Mouse (Mus musculus) cerebellum, adult 8-10 months (tissue): ENCODE data around the gene Samd10.
A peak's percentile ranks its signal among the peaks of the same experiment; 100 is the strongest.

Source experiments
- DNase-seq: peaks from one replicate; pipeline ENCODE4 v3.0.0; 2022

The Samd10 gene

DNA sequence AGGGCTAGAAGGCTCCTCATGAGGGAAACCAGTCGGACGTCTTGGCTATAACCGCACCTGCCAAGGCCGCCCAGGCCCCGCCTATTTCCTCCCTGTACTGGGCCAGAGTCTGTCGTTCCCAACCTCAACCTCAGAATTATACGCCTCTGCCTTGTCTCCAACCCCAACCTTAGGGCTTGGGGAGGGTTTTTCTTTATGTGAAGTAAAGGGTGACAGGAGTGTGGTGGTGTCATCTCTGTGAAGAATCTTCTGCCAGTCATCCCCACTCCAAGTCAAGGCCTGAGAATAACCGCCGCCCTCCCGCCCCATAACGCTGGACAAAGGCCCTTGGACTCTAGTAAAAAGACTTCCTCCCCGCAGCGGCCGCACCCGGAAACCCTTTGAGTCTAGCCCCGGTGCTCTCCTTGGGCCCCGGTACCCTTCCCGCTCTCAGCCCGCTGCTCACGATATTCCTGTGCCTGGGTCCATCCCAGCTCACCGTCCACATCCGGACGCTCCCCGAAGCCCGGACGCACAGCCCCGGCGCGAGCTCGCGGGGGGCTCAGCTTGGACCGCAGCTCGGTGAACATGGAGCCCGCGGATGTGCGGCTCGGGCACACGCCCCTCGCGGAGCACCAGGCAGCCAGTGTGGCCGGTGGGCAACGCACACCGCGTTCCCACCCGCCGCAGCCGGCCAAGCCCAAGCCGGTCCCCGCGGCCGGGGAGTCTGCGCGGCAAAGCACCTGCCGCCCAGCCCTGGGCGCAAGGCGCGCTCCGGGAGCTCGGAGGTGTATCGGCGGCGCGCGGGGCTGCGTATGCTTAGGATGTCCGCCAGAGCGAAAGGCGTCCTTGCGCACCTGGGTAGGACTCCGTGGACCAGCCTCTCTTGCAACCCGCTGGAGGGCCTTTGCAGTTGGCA, at the start of gene Samd10:
Gene Samd10 (minus strand): TSS at position 759 of the 898 bp plus-strand sequence.
- peak; percentile 78 for DNase-seq

DNA sequence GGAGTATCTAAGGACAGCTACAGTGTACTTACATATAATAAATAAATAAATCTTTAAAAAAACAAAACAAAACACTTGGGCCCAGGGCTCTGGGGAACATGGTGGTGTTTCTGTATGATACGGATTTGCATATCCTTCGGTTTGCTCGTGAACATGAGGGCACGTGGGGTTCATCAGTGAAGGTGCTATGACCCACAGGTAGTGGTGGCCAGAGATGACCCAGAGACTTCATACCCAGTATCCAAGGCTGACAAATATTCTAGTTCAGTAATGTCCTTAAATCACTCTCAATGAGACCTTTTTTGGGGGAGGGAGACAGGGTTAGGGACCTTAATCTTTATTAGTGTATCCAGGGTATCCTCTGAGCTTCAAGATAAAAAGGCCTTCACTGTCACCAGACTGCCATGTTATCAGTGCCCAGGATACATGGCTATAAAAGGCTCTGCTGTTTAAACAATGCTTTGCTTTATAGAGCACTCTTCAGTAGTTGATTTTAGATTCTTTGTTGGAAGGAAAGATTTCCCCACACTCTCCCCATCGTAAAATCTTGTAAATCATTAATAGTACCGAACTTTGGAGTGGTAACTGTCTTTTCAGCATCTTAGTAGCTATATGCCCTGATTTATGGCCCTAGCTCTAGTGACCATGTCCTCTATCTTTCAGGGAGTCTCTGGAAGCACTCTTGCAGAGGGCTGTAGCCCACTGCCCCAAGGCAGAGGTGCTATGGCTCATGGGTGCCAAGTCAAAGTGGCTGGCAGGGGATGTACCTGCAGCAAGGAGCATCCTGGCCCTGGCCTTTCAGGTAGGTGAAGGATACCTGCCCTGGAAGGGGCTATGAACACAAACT, 47.8 kb upstream of the Samd10 start:
- DNase-seq: no peak

DNA sequence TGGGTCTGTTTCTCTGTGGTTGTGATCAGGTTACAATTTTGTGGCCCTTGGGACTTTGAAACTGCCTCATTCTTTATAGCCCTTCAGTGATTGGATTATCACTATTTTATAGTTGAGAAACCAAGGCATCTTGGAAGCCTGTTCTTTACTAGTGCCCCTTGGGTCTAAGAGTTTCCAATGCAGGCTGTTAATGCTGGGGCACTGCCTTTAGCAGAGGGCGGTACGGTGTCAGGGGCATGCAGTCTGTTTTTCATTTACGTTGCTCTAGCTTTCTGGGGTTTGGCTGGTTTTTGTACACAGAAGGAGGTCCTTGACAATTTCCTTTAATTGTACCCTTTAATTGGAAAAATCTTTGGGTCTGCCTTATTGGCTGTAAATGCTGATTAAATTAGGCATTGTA, 46.7 kb upstream of the Samd10 start:
- no peak for DNase-seq

DNA sequence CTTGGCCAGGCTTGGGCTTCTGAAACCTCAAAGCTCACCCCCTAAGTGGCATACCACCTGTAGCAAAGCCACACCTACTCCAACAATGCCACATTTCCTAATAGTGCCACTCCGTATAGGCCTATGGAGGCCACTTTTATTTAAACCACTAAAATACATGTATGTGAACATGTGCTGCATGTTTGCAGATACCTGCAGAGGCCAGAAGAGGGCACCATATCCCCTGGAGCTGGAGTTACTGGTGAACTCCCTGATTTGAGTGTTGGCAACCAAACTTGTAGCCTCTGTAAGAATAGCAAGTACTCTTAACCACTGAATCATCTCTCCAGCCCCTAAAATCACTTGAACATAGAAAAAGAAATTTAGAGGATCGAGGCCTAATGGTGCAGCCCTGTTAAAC, 45.3 kb upstream of the Samd10 start:
- no peak for DNase-seq

DNA sequence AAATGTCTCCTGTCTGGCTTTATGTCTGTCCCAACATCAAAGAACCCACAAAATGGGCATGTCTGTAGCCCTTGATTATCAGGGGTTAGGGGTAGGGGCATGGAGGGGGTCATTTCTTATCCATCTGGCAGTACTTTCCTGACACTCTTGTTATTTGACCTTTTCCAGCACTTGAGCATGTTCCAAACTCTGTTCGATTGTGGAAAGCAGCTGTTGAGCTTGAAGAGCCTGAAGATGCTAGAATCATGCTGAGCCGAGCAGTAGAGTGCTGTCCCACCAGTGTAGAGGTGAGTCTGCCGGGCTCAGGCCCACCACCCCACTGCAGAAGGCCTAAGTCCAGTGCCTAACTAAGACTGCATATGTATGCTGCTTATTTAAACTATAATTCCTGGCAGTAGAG, 36.9 kb upstream of the Samd10 start:
- no peak for DNase-seq

DNA sequence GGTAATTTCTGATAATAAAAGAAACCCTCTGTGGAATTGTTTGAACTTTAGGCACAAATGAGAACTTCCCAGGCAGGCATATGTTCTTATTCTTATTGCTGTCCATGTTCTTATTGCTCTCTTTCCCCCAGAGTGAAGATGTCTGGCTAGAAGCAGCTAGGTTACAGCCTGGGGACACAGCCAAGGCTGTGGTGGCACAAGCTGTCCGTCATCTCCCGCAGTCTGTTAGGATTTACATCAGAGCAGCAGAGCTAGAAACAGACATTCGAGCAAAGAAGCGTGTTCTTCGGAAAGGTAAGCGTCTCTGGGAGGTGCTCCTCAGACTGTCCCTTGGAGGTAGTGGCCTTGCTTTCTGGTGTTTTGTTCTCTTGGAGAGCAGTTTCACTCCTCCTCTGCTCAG, 33.6 kb upstream of the Samd10 start:
- DNase-seq: peak; percentile 49

DNA sequence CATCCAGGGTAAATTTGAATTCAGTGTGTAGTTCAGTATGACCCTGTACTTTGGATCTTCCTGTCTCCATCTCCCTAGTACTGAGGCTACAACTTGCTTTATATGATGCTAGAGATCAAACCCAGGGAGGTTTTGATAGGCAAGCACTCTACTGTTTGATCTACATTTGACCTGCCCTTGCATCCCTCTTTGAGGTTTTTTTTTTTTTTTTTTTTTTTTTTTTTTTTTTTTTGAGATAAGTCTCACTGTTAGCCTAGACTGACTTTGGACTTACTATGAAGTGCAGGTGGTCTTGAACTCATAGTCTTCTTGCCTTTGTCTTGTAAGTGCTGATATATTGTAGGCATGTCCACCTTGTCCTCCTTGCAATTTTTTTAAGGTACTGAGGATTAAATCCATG, 29.5 kb upstream of the Samd10 start:
- DNase-seq: no peak

DNA sequence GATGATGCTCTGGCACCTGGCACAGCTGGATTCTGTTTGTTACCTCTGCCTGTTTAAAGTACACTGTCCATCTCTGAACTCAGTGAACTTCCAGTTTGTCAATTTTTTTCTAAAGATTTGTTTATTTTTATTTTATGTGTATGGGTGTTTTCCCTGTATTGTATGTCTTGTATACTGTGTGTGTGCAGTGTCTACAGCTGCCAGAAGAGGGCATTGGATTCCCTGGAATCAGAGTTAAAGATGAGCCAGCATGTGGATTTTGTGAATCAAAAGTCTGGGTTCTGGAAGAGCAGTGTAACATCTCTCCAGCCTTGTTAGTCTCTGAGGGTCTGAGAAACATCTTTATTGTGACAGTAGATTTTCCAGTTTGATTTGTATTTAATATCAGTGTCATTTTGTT, 24.4 kb upstream of the Samd10 start:
- no peak for DNase-seq

DNA sequence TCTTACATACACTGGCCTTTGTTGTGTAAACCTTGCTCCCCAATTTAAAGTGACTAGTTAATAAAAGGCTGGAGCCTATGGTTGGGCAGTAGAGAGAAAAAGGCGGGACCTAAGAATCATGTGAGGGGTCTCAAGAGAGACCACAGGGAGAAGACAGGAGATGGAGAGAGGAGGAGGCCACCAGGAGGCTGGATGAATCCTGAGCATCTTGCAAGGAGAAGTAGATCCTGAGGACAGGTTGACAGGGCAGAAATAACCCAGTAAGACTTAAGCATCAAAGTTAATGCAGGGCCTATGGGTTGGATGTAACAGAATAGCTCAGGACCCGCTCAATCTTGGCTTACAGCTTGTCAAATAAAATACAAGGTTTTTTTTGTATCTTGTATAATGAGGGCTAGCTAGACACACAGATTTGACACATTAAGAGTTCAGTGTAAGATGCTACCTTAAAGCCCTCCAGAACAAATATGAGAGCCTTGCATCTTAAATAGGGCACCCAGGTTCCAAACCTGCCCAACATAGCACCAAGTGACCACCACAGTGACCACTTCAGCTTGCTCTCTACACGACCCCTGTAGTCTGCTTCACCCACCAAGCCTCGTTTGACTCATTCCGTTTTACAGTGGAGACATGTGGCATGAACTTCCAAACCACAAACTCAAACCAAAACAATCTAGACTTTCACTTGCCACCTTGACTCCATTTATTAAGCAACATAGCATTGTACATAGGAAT, 19.9 kb upstream of the Samd10 start:
- DNase-seq: no peak

DNA sequence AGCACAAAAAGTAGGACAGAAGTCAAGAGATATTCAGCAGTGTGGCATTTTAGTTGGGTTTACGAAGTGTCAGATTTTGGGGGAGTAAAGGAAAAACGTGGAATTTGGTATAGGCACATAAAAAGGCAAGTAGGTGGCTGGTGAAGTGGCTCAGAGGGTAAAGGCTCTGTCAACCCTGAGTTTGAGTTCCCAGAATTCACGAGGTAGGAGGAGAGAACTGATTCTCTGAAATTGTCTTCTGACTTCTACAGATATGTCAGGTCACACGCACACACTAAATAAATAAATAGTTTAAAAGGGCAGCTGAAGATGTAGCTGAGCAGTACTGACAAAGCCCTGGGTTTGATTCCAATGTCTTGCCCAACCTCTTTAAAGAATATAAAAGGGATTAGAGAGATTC, 3.4 kb upstream of the Samd10 start:
- DNase-seq: no peak

DNA sequence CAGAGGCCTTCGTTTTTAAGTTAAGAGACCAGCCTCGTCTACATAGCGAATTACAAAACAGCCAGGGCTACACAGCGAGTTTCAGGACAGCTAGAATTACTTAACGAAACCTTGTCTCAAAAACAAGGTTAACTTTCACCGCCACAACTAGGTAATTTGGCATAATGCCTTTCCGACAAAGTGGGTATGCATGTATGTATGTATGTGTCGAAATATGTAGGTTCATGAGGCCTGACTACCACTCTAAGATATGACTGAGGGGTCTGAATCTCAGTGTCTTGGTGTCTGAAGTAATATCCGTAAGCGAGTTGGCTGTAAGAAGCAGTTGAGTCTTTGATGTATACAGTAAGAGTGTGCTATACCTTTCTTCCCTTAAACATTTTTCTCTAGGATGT, 2.7 kb upstream of the Samd10 start:
- no peak for DNase-seq

DNA sequence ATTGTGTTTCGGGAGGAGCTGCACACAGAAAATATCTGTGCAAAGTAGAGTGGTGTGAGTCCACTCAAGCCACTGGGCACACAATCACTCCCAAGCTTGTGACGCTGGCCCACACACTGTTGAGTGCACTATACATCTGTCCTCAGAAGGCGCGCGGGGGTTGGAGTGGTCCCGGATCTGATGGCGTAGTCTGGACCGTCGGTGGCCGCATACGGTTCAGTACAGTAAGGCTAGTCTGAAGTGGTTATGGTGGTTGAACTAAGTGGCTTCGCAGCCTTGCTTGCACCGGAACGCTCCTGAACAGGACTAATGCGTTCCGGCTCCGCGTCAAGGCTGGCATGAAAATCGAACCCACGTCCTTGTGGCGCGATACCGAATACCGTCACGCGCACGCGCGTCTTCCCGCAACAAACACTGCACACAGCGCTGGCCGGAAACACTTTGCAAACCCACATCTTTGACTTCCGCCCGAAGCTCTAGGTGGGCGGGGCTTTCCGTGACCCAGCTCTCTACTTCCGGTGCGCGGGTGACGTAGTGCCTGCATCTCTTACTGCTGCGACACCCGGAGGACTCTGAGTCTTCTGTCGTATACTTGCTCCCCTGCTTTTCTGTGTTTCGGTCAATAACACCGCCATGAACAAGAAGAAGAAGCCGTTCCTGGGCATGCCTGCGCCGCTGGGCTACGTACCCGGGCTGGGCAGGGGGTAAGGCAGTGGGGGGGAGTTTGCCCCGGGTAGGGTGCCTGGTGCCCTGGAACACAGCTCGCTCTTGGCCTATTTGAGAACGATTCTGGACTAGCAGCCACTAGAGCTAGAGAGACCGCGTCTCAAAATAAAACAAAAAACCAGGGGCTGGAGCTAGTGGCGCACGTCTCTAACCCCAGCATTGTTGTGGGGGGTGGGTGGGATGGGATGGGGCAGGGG, 2.1 kb upstream of the Samd10 start:
- peak; percentile 97 for DNase-seq

DNA sequence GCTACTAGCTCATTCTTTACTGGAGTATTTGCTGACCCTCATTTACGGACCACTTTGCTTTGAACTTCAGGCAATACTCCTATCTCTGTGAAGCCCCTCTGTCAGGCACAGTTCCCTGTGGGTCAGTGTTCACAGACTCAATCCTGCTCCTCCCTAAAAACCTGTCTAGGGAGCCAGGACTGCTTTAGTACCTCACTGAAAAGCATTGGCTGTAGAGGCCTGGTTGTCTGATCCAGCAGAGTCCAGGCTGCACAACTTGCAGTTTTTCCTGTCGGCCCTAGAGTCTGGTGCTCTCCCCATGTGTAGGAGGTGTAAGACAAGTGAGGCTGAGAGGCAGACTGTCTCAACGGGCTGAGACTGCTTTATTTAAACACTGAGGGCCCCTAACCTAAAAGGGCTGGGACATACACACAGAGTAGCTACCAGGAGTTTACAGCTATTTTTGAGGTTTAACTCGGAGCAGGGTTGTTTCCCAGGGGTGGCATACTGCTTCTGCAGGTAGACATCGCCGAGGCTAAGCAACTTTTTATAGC, 1.3 kb upstream of the Samd10 start:
- peak; percentile 30 for DNase-seq

DNA sequence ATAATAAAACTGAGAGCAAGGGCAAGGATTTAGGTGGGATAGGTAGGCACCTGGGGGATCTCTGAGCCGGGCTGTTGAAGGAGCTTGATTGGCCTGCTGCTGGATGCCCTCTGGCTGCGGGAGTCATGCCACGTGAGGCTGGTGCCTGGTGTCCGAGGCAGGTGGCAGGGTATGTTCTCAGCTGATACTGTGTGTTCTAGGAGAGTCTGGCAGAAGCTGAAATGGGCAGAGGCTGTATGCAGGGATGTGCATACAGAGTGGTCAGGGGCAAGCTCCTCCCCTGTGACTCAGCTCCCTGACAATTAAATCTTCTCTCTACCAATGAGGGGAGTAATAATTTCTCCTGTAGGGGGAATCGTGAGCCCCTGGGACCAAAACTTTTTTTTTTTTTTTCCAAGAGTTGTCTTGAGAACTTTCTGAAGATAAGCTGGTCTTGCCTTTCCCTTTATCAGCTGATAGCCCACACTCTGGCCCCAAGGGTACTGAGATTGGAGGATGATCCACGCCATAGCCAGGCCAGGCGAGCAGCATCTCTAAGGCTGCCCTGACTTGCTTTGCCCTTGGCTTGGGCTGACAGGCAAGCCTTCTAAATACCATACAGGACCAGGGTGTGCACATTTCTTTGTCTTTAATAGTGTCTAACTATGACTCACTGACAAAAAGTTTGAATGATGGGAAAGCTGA, 1.5 kb downstream of the Samd10 start:
- peak; percentile 27 for DNase-seq

DNA sequence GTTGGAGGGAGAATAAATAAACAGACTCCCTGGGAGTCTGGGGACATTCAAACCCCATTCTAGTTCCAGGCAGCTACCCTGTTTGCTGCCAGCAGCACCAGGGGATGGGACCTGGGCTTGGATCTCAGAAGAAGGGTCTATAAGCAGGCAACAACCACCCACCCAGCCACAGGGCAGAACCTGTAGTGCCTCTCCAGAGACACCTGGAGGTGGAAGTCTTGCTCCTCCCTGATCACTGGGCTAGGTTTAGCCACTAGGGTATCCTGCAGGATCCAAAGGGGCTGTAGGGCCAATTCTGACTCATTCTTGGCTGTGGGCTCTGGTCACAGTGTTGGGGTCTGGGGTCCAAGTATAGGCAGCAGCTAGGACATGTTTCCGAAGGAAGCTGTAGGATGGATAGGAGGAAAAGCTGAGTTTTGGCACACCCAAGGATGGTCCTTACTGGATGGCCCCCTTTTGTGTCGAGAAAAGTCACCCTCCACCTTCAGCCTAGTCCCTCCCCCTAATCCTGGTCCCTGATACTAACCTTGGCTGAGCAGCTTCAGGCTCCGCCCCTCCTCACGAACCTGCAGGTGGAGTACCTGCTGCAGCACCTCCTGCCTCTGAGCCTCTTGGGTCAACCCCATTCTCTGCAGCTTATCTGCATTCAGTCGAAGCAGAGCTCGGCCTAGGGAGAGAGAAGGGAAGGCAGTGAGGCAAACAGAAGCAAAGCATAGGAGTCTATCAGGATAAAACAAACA, 2.6 kb downstream of the Samd10 start:
- peak; percentile 23 for DNase-seq

DNA sequence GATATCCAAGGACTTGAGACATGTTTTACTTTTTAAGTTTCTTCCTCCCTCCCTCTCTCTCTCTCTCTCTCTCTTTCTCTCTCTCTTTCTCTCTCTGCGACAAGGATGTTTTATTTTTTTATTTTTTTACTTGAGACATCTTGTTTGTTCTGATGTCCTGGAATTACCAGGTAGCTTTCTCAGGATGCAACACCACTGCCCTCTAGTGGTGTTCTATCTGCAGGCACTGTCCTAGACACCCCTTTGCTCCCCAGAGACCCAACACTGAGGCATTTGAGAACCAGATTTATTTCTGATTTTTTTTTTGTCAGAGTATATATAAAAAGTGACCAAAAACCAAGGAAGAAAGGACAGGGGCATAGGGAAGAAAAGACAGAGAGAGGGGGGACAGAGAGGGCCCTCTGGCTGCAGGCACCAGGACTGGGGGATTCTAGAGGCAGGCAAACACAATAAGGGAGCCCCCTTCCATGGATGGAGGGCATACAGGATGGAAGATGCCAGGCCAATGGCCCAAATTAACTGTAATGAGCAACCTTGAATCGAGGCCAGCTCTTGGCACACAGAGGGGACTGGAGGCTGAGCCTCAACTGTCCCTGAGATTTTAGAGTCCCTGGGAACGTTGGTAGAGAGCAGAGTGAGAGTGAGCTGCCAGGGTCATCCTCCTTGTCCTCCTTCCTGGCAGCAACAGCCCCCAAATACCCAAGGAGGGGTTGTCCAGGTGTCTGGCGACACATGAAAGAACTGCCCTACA, 3.9 kb downstream of the Samd10 start:
- peak; percentile 66 for DNase-seq

DNA sequence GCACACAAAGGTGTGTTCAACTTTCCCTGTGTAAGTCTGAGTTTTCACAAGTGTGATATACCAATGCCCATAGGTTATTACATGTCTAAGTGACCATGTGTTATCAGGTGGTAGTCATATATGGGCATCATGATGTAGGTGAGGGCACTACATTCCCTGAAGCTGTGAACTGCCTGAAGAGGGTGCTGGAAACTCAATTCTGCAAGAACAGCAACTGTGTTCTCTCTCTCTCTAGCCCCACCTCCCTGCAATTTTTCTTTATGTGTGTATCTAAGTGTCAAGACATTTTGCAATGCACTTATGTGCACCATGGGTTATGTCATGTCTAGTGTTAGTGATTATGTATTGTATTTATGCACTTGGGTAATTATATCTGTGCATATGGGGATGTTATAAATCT, 5.1 kb downstream of the Samd10 start:
- no peak for DNase-seq

DNA sequence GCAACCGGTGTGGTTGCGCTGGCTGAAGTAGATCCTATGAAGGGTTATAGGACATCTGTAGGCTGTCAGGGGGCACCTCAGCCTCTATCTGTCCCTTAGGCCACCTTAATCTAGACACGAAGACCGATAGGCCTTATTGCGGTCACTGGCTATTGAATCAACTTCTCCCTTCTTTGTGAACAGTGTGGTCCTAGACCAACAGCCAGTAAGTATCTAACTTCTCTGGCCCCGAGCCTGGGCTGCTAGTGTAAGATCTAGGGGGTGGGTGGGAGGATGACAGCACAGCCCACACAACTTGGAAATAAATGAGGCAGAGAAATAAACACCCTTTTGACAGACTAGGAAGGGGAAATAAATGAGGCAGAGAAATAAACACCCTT, 6.0 kb downstream of the Samd10 start:
- no peak for DNase-seq

DNA sequence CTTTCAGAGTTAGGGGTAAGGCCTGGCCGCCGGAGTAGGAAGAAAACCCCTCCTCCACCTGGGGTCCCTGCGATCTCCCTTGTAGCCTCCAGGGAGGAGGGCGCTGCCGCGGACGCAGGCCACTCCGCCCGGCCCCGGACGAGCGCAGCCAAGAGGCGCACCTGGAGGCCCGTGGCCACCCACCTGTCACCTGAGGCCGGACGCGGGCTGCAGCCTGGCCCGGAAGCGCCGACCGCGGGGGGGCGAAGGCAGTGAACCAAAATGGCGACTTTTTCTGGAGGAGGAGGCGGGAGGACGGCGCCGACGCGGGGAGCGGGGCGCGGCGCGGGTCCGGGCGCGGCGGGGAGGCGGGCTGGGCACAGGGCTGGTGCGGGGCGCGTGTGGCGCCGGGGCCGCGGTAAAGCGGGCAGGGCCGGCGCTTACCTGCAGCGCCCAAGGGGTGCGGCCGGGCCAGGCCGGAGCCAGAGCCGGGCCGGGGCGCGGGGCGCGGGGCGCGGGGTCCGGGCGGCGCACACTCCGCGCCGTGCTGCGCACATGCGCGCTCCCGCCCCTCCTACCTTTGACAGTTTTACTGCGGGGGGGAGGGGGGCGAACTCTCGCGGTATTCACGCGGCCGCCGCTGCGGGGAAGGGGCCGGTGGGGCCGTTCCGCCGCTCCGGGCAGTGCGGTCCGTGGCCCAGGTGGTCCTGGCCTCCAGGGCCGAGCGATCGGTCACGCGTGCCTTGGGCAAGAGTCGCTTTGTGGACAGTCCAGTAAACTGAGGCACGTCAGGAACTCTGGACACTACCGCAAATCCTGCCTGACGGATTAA, 6.6 kb downstream of the Samd10 start, which contains the start of gene Zfp512b:
Gene Zfp512b (minus strand): TSS at position 573 of the 811 bp plus-strand sequence.
- DNase-seq: peak; percentile 82
